In genomic region chr3:78908196-78908844, GRCm38 (mm10) we compare ENCODE assay signal across 10 mouse cellular contexts.
DNase-seq lines count a peak whose midpoint lies in the region; ATAC-seq and TF ChIP-seq lines count a peak whose summit lies in the region.
"Had no signal": no experiment of that assay in that cellular context is flagged by ENCODE, and none has a peak within 500 bp of the region (broad histone marks: within the 10 kb centered on the region; RNA-seq: fewer than 3 reads in every experiment).

No protein-coding gene starts in this region.

- peak; percentile 46; the same call in 1 of the 2 replicates for ATAC-seq in hindbrain, embryonic 11.5 days (ENCODE audit: low FRiP score)
- peak; percentile 40; the same call in 1 of the 2 replicates for ATAC-seq in midbrain, embryonic 14.5 days (ENCODE audit: low FRiP score, low TSS enrichment)
- no peak for ATAC-seq in midbrain, embryonic 11.5 days (ENCODE audit: low FRiP score)
- ATAC-seq in heart, postnatal 0 days (ENCODE audit: insufficient read depth, low read depth) = peak; percentile 39; the same call in 1 of the 2 replicates
- ATAC-seq in midbrain, embryonic 16.5 days = peak; percentile 29; the same call in 1 of the 2 replicates

- no peaks in the 10 kb centered on the region for H3K4me1 ChIP-seq in hindbrain, embryonic 11.5 days (replicated peaks; ENCODE audit: control insufficient read depth, insufficient read depth, low read length)
- peaks cover 3% of the 10 kb centered on the region; the same call in 1 of the 2 replicates for H3K4me1 ChIP-seq in hindbrain, embryonic 10.5 days (replicated peaks)
- peaks cover 16% of the 10 kb centered on the region for H3K4me1 ChIP-seq in midbrain, embryonic 14.5 days (ENCODE audit: control insufficient read depth, insufficient read depth, low read length)
- H3K4me1 ChIP-seq in midbrain, embryonic 11.5 days (ENCODE audit: control insufficient read depth, insufficient read depth, low read length) = peaks cover 4% of the 10 kb centered on the region
- no peaks in the 10 kb centered on the region for H3K4me1 ChIP-seq in heart, postnatal 0 days (ENCODE audit: control insufficient read depth, insufficient read depth)
- H3K4me1 ChIP-seq in midbrain, embryonic 16.5 days (ENCODE audit: control insufficient read depth, insufficient read depth, low read length) = peaks cover 8% of the 10 kb centered on the region
- H3K4me1 ChIP-seq in lung, adult 2 months (ENCODE audit: control insufficient read depth, insufficient read depth, low read length) = no peaks in the 10 kb centered on the region

- H3K4me3 ChIP-seq in hindbrain, embryonic 11.5 days (ENCODE audit: low read depth, low read length) = no peak overlapping the region
- no peak overlapping the region for H3K4me3 ChIP-seq in hindbrain, embryonic 10.5 days
- H3K4me3 ChIP-seq in midbrain, embryonic 14.5 days (replicated peaks; ENCODE audit: low read depth, low read length) = no peak overlapping the region
- H3K4me3 ChIP-seq in midbrain, embryonic 11.5 days (ENCODE audit: low read depth, low read length) = no peak overlapping the region
- no peak overlapping the region for H3K4me3 ChIP-seq in heart, postnatal 0 days (ENCODE audit: low read depth, low read length)
- H3K4me3 ChIP-seq in midbrain, embryonic 16.5 days (ENCODE audit: low read depth, low read length) = no peak overlapping the region
- no peak overlapping the region for H3K4me3 ChIP-seq in lung, adult 2 months (replicated peaks; ENCODE audit: extremely low read depth, low read depth, low read length)
- H3K4me3 ChIP-seq: erythroblast, embryonic 14.5 days had no signal

- TF ChIP-seq CTCF in heart, postnatal 0 days (IDR thresholded peaks at IDR 0.05; ENCODE audit: low read depth) = no peak
- no peak for TF ChIP-seq CTCF in lung, adult 2 months (IDR thresholded peaks at IDR 0.05; ENCODE audit: insufficient read depth, low read length)

- H3K27me3 ChIP-seq in hindbrain, embryonic 11.5 days (ENCODE audit: control insufficient read depth, insufficient read depth, low read length) = no peaks in the 10 kb centered on the region
- no peaks in the 10 kb centered on the region for H3K27me3 ChIP-seq in hindbrain, embryonic 10.5 days (ENCODE audit: insufficient read depth, poor library complexity, severe bottlenecking)
- no peaks in the 10 kb centered on the region for H3K27me3 ChIP-seq in midbrain, embryonic 14.5 days (ENCODE audit: control insufficient read depth, insufficient read depth, low read length)
- no peaks in the 10 kb centered on the region for H3K27me3 ChIP-seq in midbrain, embryonic 11.5 days (ENCODE audit: control insufficient read depth, insufficient read depth, low read length)
- H3K27me3 ChIP-seq in heart, postnatal 0 days (ENCODE audit: control insufficient read depth, insufficient read depth, low read length) = no peaks in the 10 kb centered on the region
- H3K27me3 ChIP-seq in midbrain, embryonic 16.5 days (ENCODE audit: control insufficient read depth, insufficient read depth, low read depth, low read length) = no peaks in the 10 kb centered on the region

- no peak for TF ChIP-seq POLR2A in lung, adult 2 months (IDR thresholded peaks at IDR 0.05; ENCODE audit: borderline replicate concordance, extremely low read depth, low read depth, low read length)

- DNase-seq in hindbrain, embryonic 11.5 days (ENCODE audit: low spot score) = no peak
- no peak for DNase-seq in hindbrain, embryonic 10.5 days (ENCODE audit: low spot score)
- DNase-seq in midbrain, embryonic 14.5 days = no peak
- no peak for DNase-seq in midbrain, embryonic 11.5 days (ENCODE audit: low spot score, missing footprints)
- DNase-seq in heart, postnatal 0 days (ENCODE audit: low spot score) = peak; percentile 27
- DNase-seq in lung, adult 2 months = no peak
- DNase-seq: adrenal gland, postnatal 10 days; lung, postnatal 10 days had no signal

- 93% methylated on average over 1 of the region's 1 CpGs for WGBS in hindbrain, embryonic 11.5 days
- 83% methylated on average over 1 of the region's 1 CpGs for WGBS in hindbrain, embryonic 10.5 days
- WGBS in midbrain, embryonic 14.5 days = 48% methylated on average over 1 of the region's 1 CpGs
- WGBS in midbrain, embryonic 11.5 days = 76% methylated on average over 1 of the region's 1 CpGs
- WGBS in heart, postnatal 0 days = 47% methylated on average over 1 of the region's 1 CpGs
- WGBS in midbrain, embryonic 16.5 days = 40% methylated on average over 1 of the region's 1 CpGs
- WGBS in lung, adult 2 months = 64% methylated on average over 1 of the region's 1 CpGs

- no peak overlapping the region for H3K4me2 ChIP-seq in hindbrain, embryonic 11.5 days (replicated peaks; ENCODE audit: low read depth, low read length)
- no peak overlapping the region for H3K4me2 ChIP-seq in midbrain, embryonic 14.5 days (ENCODE audit: low read length)
- no peak overlapping the region for H3K4me2 ChIP-seq in midbrain, embryonic 11.5 days
- no peak overlapping the region for H3K4me2 ChIP-seq in heart, postnatal 0 days (ENCODE audit: low read depth, low read length)
- H3K4me2 ChIP-seq in midbrain, embryonic 16.5 days (ENCODE audit: low read length) = no peak overlapping the region

- TF ChIP-seq EP300 in heart, postnatal 0 days (IDR thresholded peaks at IDR 0.05; ENCODE audit: low read depth) = no peak

- H3K27ac ChIP-seq in hindbrain, embryonic 11.5 days (ENCODE audit: low read depth, low read length) = no peak overlapping the region
- no peak overlapping the region for H3K27ac ChIP-seq in hindbrain, embryonic 10.5 days
- H3K27ac ChIP-seq in midbrain, embryonic 14.5 days (replicated peaks; ENCODE audit: low read depth, low read length) = no peak overlapping the region
- no peak overlapping the region for H3K27ac ChIP-seq in midbrain, embryonic 11.5 days (ENCODE audit: low read depth, low read length)
- H3K27ac ChIP-seq in heart, postnatal 0 days (ENCODE audit: low read depth) = no peak overlapping the region
- no peak overlapping the region for H3K27ac ChIP-seq in midbrain, embryonic 16.5 days (ENCODE audit: low read length)

- H3K36me3 ChIP-seq in hindbrain, embryonic 11.5 days (ENCODE audit: control insufficient read depth, insufficient read depth, low read length) = no peaks in the 10 kb centered on the region
- no peaks in the 10 kb centered on the region for H3K36me3 ChIP-seq in hindbrain, embryonic 10.5 days
- no peaks in the 10 kb centered on the region for H3K36me3 ChIP-seq in midbrain, embryonic 14.5 days (ENCODE audit: control insufficient read depth, insufficient read depth, low read length)
- no peaks in the 10 kb centered on the region for H3K36me3 ChIP-seq in midbrain, embryonic 11.5 days (ENCODE audit: control insufficient read depth, insufficient read depth, low read length)
- no peaks in the 10 kb centered on the region for H3K36me3 ChIP-seq in heart, postnatal 0 days (replicated peaks; ENCODE audit: control insufficient read depth, insufficient read depth, low read length)
- no peaks in the 10 kb centered on the region for H3K36me3 ChIP-seq in midbrain, embryonic 16.5 days (ENCODE audit: control insufficient read depth, insufficient read depth, low read length)

- H3K9ac ChIP-seq in hindbrain, embryonic 11.5 days (ENCODE audit: low read depth, low read length) = no peak overlapping the region
- no peak overlapping the region for H3K9ac ChIP-seq in midbrain, embryonic 14.5 days (replicated peaks; ENCODE audit: low read length)
- no peak overlapping the region for H3K9ac ChIP-seq in midbrain, embryonic 11.5 days (ENCODE audit: low read length)
- no peak overlapping the region for H3K9ac ChIP-seq in heart, postnatal 0 days (replicated peaks; ENCODE audit: low read depth, low read length)
- H3K9ac ChIP-seq in midbrain, embryonic 16.5 days (ENCODE audit: low read depth, low read length) = no peak overlapping the region

- H3K9me3 ChIP-seq in hindbrain, embryonic 11.5 days (ENCODE audit: control insufficient read depth, low read length) = no peaks in the 10 kb centered on the region
- H3K9me3 ChIP-seq in hindbrain, embryonic 10.5 days = no peaks in the 10 kb centered on the region
- H3K9me3 ChIP-seq in midbrain, embryonic 14.5 days (ENCODE audit: control insufficient read depth, low read length) = no peaks in the 10 kb centered on the region
- H3K9me3 ChIP-seq in midbrain, embryonic 11.5 days (ENCODE audit: control insufficient read depth, low read length) = no peaks in the 10 kb centered on the region
- no peaks in the 10 kb centered on the region for H3K9me3 ChIP-seq in heart, postnatal 0 days (replicated peaks; ENCODE audit: control insufficient read depth, low read length)
- H3K9me3 ChIP-seq in midbrain, embryonic 16.5 days (replicated peaks; ENCODE audit: control insufficient read depth, low read length, poor library complexity, severe bottlenecking) = no peaks in the 10 kb centered on the region
